Mouse (Mus musculus) Patski (cell line): Measurements from ENCODE around the gene Sh2b3. TPM values are rescaled to one million over a fixed set of nuclear protein-coding genes. Genes with fewer than 3 reads are reported as not detected.
"Not testable (repeated sequence)": the region's sequence is repeated elsewhere in the genome, so short reads cannot be mapped to it uniquely, and the experiment has no call there.

Source experiments
- ATAC-seq: fragments of 100-300 bp; one replicate; pipeline ENCODE4 v1.8.0; 2021
- CTCF ChIA-PET: fragments of 350-600 bp; sonication (Branson Sonifier 250); formaldehyde crosslinking; loops from one replicate; lab custom pipeline; 2022; ENCODE audit warnings: inconsistent platforms; lab: Charles Lee
- POLR2A ChIA-PET: fragments of 350-600 bp; sonication (Branson Sonifier 250); formaldehyde crosslinking; loops from one replicate; lab custom pipeline; 2022; ENCODE audit warnings: antibody characterized with exemption, inconsistent platforms; lab: Charles Lee
- DNase-seq: peaks from one replicate; pipeline ENCODE4 v3.0.0-alpha.2; 2011; ENCODE audit warnings: low read depth, low spot score
- H3K27me3 ChIP-seq: fragments of 371-371 bp; one replicate; pipeline ENCODE4 v1.5.1; 2021
- CTCF ChIP-seq: fragments of 100-300 bp; IDR thresholded peaks from one replicate; pipeline ENCODE4 v1.5.1; 2021
- in situ Hi-C: fragments of 300-500 bp; cut with MboI; formaldehyde crosslinking; loops from 3 replicates; pipeline ENCODE4 v1.11.1; 2018; ENCODE audit warnings: low pct_unique_long_range_greater_than_20kb, mixed read lengths
- polyA plus RNA-seq: library from polyadenylated mRNA; unstranded; gene quantifications from one replicate; pipeline ENCODE4 v1.2.3, GENCODE M21; 2021

Sh2b3 gene
- polyA plus RNA-seq, 1 experiment from 2014 or later: 22.2 TPM

GRCm38 (mm10) chr5:121864330-121864729 is 26.9 kb upstream of the Sh2b3 start:
- in situ Hi-C loops: no loop called here
- H3K27me3 ChIP-seq: no peaks in the 10 kb centered on the region
- ATAC-seq: no peak
- CTCF ChIA-PET: no interaction called here
- no peak for TF ChIP-seq CTCF
- POLR2A ChIA-PET: interaction anchor here (0.6 kb wide), 1 partner anchor 26 kb away, joined by 3 read pairs; no protein-coding TSS in a partner anchor
- no peak for DNase-seq

- in situ Hi-C loops: no loop called here
- POLR2A ChIA-PET: no interaction called here
- CTCF ChIA-PET: interaction anchor here (1.4 to 1.6 kb wide), 2 partner anchors 10 to 11 kb away, joined by 3 read pairs; no protein-coding TSS in a partner anchor
- TF ChIP-seq CTCF: no peak
- no peak for ATAC-seq
- DNase-seq: no peak
- no peaks in the 10 kb centered on the region for H3K27me3 ChIP-seq
Observed at GRCm38 (mm10) chr5:121861964-121862363, 24.5 kb upstream of the Sh2b3 start.

GRCm38 (mm10) chr5:121858427-121858826 is 21.0 kb upstream of the Sh2b3 start:
- H3K27me3 ChIP-seq: no peaks in the 10 kb centered on the region
- ChIA-PET CTCF (no interaction called here), POLR2A (no interaction called here)
- no peak for TF ChIP-seq CTCF
- in situ Hi-C loops: no loop called here
- no peak for DNase-seq
- no peak for ATAC-seq

- no peaks in the 10 kb centered on the region for H3K27me3 ChIP-seq
- CTCF ChIA-PET: no interaction called here
- POLR2A ChIA-PET: no interaction called here
- in situ Hi-C loops: no loop called here
- ATAC-seq: no peak
- TF ChIP-seq CTCF: no peak
- DNase-seq: no peak
Observed at GRCm38 (mm10) chr5:121856740-121857139, 19.3 kb upstream of the Sh2b3 start.

- H3K27me3 ChIP-seq: no peaks in the 10 kb centered on the region
- CTCF ChIA-PET: no interaction called here
- DNase-seq: no peak
- no peak for TF ChIP-seq CTCF
- POLR2A ChIA-PET: no interaction called here
- ATAC-seq: no peak
- in situ Hi-C loops: no loop called here
Observed at GRCm38 (mm10) chr5:121854768-121855167, 17.3 kb upstream of the Sh2b3 start.

GRCm38 (mm10) chr5:121853368-121854051 is 16.1 kb upstream of the Sh2b3 start:
- no peak for ATAC-seq
- ChIA-PET POLR2A (interaction anchor here (0.6 kb wide), 1 partner anchor 19 kb away, joined by 3 read pairs; no protein-coding TSS in a partner anchor), CTCF (no interaction called here)
- no peak for DNase-seq
- TF ChIP-seq CTCF: no peak
- in situ Hi-C loops: no loop called here
- H3K27me3 ChIP-seq: no peaks in the 10 kb centered on the region

GRCm38 (mm10) chr5:121849478-121850349 is 12.3 kb upstream of the Sh2b3 start:
- CTCF ChIA-PET: interaction anchor here (1.0 to 1.6 kb wide), 4 partner anchors 22 to 65 kb away, joined by 3 to 7 read pairs (median 4); no protein-coding TSS in a partner anchor

GRCm38 (mm10) chr5:121848743-121849142 is 11.3 kb upstream of the Sh2b3 start, which contains the start of gene Pheta1:
Pheta1 (plus strand) TSS chr5:121848984.
- ChIA-PET CTCF (no interaction called here), POLR2A (no interaction called here)
- in situ Hi-C loops: loop anchor here (5.0 kb wide), 1 partner anchor 36 kb away; no protein-coding TSS in a partner anchor

More at GRCm38 (mm10) chr5:121849478-121850349, 12.3 kb upstream of the Sh2b3 start:
- POLR2A ChIA-PET: interaction anchor here (0.6 kb wide), 1 partner anchor 216 kb away, joined by 4 read pairs; no protein-coding TSS in a partner anchor
- no peaks in the 10 kb centered on the region for H3K27me3 ChIP-seq
- in situ Hi-C loops: loop anchor here (5.0 kb wide), 1 partner anchor 37 kb away; no protein-coding TSS in a partner anchor
- ATAC-seq: no peak
- no peak for TF ChIP-seq CTCF
- DNase-seq: no peak

GRCm38 (mm10) chr5:121848035-121848519 is 10.6 kb upstream of the Sh2b3 start:
- ATAC-seq: peak; percentile 33
- no peak for DNase-seq
- ChIA-PET CTCF (no interaction called here), POLR2A (interaction anchor here (1.0 kb wide), 1 partner anchor 188 kb away, joined by 6 read pairs; the partner anchor contains the start of genes Acad10 and Brap)
- in situ Hi-C loops: loop anchor here (5.0 kb wide), 1 partner anchor 36 kb away; no protein-coding TSS in a partner anchor
- H3K27me3 ChIP-seq: no peaks in the 10 kb centered on the region
- no peak for TF ChIP-seq CTCF

More at GRCm38 (mm10) chr5:121848743-121849142, 11.3 kb upstream of the Sh2b3 start, which contains the start of gene Pheta1:
- no peaks in the 10 kb centered on the region for H3K27me3 ChIP-seq
- peak; percentile 44 for DNase-seq
- TF ChIP-seq CTCF: no peak
- ATAC-seq: peak; percentile 54

GRCm38 (mm10) chr5:121847269-121847668 is 9.8 kb upstream of the Sh2b3 start:
- not testable (repeated sequence) for H3K27me3 ChIP-seq, ATAC-seq, DNase-seq
- POLR2A ChIA-PET: interaction anchor here (1.0 kb wide), 1 partner anchor 187 kb away, joined by 6 read pairs; the partner anchor contains the start of genes Acad10 and Brap
- CTCF ChIA-PET: interaction anchor here (0.8 kb wide), 1 partner anchor 30 kb away, joined by 3 read pairs; no protein-coding TSS in a partner anchor
- in situ Hi-C loops: loop anchor here (5.0 kb wide), 1 partner anchor 35 kb away; no protein-coding TSS in a partner anchor
